Mouse (Mus musculus) bone marrow macrophage, adult 2 months (primary cell): Measurements from ENCODE around the gene Sprr2b. TPM values are rescaled to one million over a fixed set of nuclear protein-coding genes. Genes with fewer than 3 reads are reported as not detected.

ENCODE experiments used
- H3K27ac ChIP-seq: 2 replicates; pipeline ENCODE4 v1.5.1; 2012; ENCODE audit warnings: low read depth, low read length; ENCODE audit not compliant: insufficient read depth
- H3K4me1 ChIP-seq: 2 replicates; pipeline ENCODE4 v1.6.1; 2012; ENCODE audit warnings: low read length; ENCODE audit not compliant: control insufficient read depth, insufficient read depth
- H3K4me3 ChIP-seq: 2 replicates; pipeline ENCODE4 v1.5.1; 2012; ENCODE audit warnings: mild to moderate bottlenecking, low read length, moderate library complexity; ENCODE audit not compliant: insufficient read depth
- CTCF ChIP-seq: IDR thresholded peaks from 2 replicates; pipeline ENCODE4 v1.5.1; 2012; ENCODE audit warnings: low read depth, mild to moderate bottlenecking, low read length, moderate library complexity
- POLR2A ChIP-seq: IDR thresholded peaks from 2 replicates; pipeline ENCODE4 v1.6.1; 2012; ENCODE audit warnings: mild to moderate bottlenecking, low read depth, low read length, borderline replicate concordance
- polyA plus RNA-seq: library from polyadenylated mRNA; stranded (reverse); fragments of >200 nt; gene quantifications from 2 replicates; pipeline ENCODE4 v1.2.4, GENCODE M21; 2012; ENCODE audit not compliant: missing spikeins, insufficient read depth, insufficient read length

Sprr2b gene
- polyA plus RNA-seq, 1 experiment = not detected

DNA sequence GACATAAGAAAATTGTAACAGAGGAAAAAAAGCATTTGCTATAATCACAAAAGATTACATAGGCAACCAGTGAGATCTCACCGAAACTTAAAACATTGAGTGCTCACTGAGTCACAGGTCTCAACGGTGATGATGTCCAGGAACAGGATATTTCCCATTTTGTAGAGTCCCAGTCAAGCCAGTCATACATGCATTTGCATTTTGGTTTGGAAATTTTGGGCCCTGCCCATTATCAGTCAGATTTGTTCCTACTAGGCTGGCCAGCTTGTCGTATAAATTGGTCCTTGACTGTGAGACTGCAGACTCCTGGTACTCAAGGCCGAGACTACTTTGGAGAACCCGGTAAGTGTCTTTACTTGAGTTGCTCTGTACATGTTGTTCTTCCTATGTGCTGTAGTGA is 22.4 kb downstream of the Sprr2b start, which contains the start of gene Sprr2d:
Sprr2d (plus strand) TSS at position 301 of the 400 bp plus-strand sequence.
- H3K4me1 ChIP-seq = no peaks in the 10 kb centered on the region
- no peak within 1 kb of the TSS for H3K4me3 ChIP-seq
- H3K27ac ChIP-seq = no peak within 1 kb of the TSS
- TF ChIP-seq POLR2A = no peak
- no peak for TF ChIP-seq CTCF

DNA sequence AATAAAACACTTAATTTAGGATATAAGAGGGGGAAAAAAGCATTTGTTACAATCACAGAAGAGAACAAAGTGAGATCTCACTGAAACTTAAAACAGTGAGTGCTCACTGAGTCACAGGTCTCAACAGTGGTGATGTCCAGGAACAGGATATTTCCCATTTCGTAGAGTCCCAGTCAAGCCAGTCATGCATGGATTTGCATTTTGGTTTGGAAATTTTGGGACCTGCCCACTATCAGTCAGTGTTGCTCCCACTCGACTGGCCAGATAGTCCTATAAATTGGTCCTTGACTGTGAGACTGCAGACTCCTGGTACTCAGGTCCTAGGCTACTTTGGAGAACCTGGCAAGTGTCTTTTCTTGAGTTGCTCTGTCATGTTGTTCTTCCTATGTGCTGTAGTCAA is 35.4 kb downstream of the Sprr2b start, which contains the start of gene Sprr2e:
Sprr2e (plus strand) TSS at position 301 of the 400 bp plus-strand sequence.
- no peak for TF ChIP-seq POLR2A
- TF ChIP-seq CTCF = no peak
- Histone ChIP-seq H3K27ac (no peak within 1 kb of the TSS), H3K4me3 (no peak within 1 kb of the TSS), H3K4me1 (no peaks in the 10 kb centered on the region)

DNA sequence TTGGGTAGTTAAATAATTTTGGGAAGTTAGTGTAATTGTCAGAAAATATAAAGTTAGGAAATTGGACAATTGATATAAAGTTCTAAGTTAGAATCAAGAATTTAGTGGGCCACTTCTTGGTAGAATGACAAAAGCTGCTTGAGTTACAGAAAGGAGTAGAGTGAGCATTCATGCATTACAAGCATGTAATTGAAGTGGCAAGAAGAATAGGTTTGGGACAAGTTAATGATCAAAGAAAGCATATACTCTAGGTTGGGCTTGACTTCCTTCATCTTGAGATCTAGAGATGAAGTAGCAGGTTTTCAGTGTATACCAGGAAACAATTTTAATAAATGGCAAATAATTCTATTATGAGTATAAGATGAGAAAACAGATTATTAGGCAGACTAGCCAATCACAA is 45.2 kb downstream of the Sprr2b start:
- Histone ChIP-seq H3K27ac (no peak overlapping the region), H3K4me3 (no peak overlapping the region), H3K4me1 (no peaks in the 10 kb centered on the region)
- no peak for TF ChIP-seq POLR2A
- TF ChIP-seq CTCF = no peak

DNA sequence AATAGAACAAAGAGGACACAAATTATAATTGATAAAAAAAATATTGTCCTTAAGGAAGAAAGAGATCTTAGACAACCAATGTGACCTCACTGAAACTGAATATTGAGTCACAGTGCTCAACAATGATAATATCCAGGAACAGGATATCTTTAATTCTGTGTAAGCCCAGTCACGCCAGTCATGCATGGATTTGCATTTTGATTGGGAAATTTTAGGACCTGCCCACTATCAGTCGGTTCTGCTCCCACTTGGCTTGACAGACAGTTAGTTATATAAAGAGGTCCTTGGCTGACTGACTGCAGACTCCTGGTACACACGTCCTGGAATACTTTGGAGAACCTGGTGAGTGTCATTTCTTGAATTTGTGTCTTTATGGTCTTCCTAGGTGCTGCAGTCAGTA is 48.5 kb downstream of the Sprr2b start, which contains the start of gene Sprr2f:
Sprr2f (plus strand) TSS at position 301 of the 400 bp plus-strand sequence.
- no peak within 1 kb of the TSS for H3K4me3 ChIP-seq
- no peaks in the 10 kb centered on the region for H3K4me1 ChIP-seq
- no peak for TF ChIP-seq POLR2A
- TF ChIP-seq CTCF = no peak
- no peak within 1 kb of the TSS for H3K27ac ChIP-seq

Other genes with a start within 250 kb of the Sprr2b start
- gene Lor, start 233.5 kb upstream of the Sprr2b start, polyA plus RNA-seq = not detected in 2 replicates
- gene Prr9, start 192.7 kb upstream of the Sprr2b start, polyA plus RNA-seq = not detected in 2 replicates
- gene Lelp1, start 173.9 kb upstream of the Sprr2b start, polyA plus RNA-seq = not detected in 2 replicates
- not detected in 2 replicates for gene Sprr2a1, start 100.8 kb upstream of the Sprr2b start, polyA plus RNA-seq
- gene Sprr2a2, start 100.7 kb upstream of the Sprr2b start, polyA plus RNA-seq = not detected in 2 replicates
- gene Sprr2a3, start 31.2 kb upstream of the Sprr2b start, polyA plus RNA-seq = not detected in 2 replicates
- not detected in 2 replicates for gene Sprr2d, start 22.5 kb downstream of the Sprr2b start, polyA plus RNA-seq
- gene Sprr2e, start 35.5 kb downstream of the Sprr2b start, polyA plus RNA-seq = not detected in 2 replicates
- gene Sprr2f, start 48.6 kb downstream of the Sprr2b start, polyA plus RNA-seq = not detected in 2 replicates
- gene Sprr2h, start 69.1 kb downstream of the Sprr2b start, polyA plus RNA-seq = not detected in 2 replicates
- not detected in 2 replicates for gene Sprr2i, start 91.4 kb downstream of the Sprr2b start, polyA plus RNA-seq
- not detected in 2 replicates for gene Sprr2j-ps, start 101.5 kb downstream of the Sprr2b start, polyA plus RNA-seq
- 4.2 and 17.1 TPM in 2 replicates for gene Gm9774, start 112.8 kb downstream of the Sprr2b start, polyA plus RNA-seq
- gene Sprr2k, start 116.0 kb downstream of the Sprr2b start, polyA plus RNA-seq = not detected in 2 replicates
- not detected in 2 replicates for gene Sprr1b, start 122.2 kb downstream of the Sprr2b start, polyA plus RNA-seq
- not detected in 2 replicates for gene Sprr3, start 142.1 kb downstream of the Sprr2b start, polyA plus RNA-seq
- gene Sprr1a, start 169.3 kb downstream of the Sprr2b start, polyA plus RNA-seq = not detected in 2 replicates
- not detected in 2 replicates for gene Sprr4, start 183.9 kb downstream of the Sprr2b start, polyA plus RNA-seq
- gene 2310046K23Rik, start 217.9 kb downstream of the Sprr2b start, polyA plus RNA-seq = not detected in 2 replicates